Mouse (Mus musculus): ENCODE measurements around the gene Ogg1.

Gene Ogg1

DNA sequence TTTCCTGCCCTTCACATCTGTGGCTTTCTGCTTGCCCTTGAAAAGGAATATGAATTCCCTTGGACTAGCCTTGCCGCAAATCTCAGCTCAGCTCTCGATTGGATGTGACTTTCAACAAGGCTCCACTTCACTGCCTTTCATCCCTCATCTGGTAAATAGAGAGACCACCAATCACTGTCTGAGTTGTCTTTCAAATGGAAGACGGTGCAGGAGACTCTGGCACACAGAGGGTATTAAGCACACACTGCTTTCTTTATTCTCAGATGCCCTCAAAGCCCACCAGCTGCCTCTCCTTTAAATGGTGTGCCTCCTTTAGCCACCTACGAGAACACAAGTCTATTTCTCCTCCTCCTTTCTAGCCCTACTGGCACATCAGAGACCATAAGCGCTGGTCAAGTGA is 41.8 kb downstream of the Ogg1 start:
- DNase-seq (ENCODE audit: low spot score in 2 of 2): no peak

DNA sequence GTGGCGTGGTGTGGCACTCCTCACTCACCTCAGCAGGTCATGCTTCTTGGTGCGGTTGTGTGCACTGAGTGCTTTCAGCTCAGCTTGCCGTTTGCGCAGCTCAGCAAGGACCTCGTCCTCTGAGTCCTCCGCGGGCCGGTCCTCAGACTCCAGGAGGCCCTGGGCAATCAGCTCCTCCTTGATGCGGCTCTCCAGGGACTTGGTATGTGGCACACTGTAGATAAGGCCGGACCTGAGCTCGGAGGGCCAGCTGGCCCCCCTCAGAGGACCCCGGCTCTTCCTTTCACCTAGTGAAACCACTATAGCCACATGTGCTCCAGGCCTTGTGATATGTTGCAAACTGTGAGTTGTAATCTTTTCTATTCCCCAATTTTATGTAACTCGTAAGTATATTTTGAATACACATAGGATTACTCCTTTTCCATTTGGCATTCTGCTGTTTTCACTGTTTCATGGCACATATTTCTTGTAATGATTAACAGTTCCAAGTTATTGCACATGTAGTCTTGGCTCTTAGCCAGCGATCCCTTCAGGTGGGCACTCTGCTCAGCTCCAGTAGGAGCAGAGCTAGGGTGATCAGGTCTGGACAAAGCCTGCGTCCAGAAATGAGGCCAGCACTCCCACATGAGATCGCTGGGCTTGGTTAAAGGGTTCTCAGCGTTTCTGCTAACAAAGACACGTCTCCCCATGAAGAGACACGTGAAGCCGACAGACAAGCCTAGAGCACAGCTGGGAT is 43.6 kb downstream of the Ogg1 start:
- no peak for DNase-seq (ENCODE audit: low spot score in 2 of 2)

DNA sequence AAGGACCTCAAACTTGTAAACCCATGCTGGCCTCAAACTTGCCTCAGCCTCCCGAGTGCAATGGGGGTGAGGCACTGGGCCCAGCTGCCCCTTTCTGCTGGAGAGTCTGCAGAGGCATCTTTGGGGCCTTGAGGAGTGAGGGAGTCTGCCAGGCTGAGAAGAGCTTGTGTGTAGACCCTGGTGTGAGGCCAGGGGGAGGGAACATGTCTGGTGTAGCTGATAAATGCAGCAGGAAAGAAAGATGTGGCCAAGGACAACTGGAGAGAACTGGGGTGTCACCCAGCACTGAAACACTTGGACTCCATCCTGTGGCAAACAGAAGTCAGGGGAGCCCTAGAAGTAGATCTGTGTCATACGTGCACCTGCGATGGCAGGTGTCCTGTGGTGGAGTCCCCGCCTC is 46.7 kb downstream of the Ogg1 start:
- no peak for DNase-seq (ENCODE audit: low spot score in 2 of 2)

DNA sequence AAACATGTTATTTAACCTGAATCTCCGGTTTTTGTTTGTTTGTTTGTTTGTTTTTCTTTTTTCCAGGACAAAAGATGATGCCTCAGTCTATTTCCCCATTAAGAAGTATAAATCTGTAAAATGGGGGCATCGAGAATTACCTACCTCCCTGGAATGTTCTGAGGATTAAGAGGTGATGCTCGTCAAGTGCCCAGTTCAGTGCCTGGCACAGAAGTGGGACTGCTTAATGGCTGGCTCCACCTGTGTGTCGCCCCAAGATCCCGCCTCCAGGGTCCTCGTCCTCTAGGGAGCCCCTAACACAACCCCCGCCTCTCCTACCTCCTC is 50.4 kb downstream of the Ogg1 start:
- DNase-seq (ENCODE audit: low spot score in 2 of 2): no peak

DNA sequence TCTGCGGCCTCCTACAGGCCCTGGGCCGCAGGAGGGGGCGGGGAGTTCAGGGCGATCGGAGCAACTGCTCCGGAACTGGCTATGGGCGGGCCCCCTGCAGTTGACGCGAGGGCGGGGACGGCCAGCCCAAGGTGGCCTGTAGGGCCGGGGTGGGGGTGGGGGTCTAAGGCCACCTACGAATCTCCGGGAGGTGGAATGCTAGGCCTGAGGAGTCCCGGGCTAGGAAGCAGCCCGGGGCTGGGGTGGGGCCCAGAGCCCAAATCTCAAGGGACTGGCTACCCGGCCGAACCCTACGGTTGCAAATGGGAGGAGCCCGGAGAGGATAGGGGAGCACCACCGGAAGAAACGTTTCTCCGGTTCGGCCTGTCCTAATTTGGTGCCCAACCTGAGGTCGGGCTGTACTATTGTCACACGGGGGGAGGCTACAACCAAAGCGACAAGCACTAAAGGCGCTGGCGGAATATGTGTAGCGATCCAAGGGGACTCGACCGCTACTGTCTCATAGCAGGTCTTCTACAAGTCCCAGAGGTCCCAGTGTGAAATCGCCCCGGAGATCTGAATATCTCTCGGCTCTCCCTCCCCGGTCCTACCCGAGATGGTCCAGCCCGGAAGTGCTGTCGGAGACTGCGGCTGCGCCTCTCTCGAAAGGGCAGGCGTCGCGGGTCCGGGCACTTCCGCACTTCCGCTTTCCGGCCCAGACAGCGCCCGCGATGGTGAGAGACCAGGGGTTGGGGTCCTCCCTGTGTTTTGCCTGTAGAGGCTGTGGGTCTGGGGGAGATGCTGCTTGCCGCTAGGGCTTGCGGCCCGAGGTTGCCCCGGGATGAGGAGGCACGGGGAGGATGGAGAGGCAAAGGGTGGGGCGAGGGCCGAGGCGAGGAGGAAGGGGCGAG is 51.0 kb downstream of the Ogg1 start, which contains the start of the genes Tada3 and Arpc4:
TSS of gene Tada3 (minus strand) at position 388 of the 890 bp plus-strand sequence.
TSS of gene Arpc4 (plus strand) at position 620 of the 890 bp plus-strand sequence.
- DNase-seq (ENCODE audit: low spot score in 2 of 2): peak; percentile 94 to 95

DNA sequence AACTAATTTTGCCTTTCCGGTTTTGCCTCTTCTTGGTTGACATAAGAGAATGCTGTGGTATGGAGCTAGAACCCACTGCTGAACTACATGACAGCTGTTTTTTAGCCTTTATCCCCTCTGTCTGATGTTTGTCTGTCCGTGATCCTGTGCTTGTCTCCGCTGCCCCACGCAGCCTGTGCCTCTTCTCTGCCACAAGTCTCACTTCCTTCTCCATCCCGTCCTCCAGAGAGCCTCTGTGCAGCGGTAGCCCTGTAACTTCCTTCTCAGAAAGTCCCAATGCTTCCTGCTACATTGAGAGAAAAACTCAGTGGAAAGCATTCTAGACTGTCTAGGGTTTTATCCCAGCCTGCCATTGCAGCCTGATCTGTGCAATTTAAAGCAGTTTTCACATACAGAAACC is 52.5 kb downstream of the Ogg1 start:
- DNase-seq (ENCODE audit: low spot score in 2 of 2): no peak

DNA sequence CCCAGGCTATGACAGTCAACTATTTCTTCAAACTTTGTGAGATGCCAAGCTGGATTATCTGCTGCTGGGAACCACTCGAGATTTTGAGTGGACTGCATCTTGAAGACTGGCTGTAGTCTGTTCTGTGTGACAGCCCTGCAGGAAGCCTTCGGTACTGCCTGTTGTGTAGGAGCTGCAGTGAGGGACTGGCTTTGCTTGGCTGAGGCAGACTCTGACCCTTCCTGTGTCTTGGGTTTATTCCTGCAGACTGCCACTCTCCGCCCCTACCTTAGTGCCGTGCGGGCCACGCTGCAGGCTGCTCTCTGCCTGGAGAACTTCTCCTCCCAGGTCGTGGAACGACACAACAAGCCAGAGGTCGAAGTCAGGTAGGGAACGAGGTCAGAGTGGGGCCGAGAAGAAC is 53.7 kb downstream of the Ogg1 start:
- DNase-seq (ENCODE audit: low spot score in 2 of 2): no peak

DNA sequence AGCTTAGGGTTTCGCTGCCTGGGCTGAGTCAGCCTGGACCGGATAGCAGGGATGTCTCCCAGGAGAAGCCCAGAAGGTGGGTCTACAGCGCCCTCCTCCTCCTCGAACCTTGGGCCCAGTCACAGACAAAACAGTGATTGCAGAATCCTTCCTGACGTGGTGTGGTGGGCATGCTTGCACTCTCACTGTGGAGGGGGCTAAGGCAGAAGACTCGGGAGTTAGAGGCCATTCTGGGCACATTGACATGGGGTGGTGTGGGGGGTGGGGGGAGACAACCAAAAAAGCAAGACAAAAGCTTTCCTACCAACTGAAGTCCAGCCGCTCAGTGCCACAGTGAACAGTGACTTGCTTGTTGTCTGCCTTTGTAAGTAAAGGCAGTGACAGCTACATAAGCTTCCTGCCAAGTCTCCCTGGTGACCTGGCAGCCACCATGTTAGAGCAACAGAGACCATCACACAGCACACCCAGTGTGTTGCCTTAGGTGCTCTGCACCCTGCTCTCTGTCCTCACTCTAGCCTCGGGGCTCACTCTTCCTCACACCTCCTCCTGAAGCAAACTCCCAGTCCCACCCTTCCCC is 57.7 kb downstream of the Ogg1 start:
- DNase-seq (ENCODE audit: low spot score in 2 of 2): no peak
